31 mouse cellular contexts compared by ENCODE assay signal in genomic region chr3:86002940-86003339, GRCm38 (mm10). TPM values are rescaled to one million over a fixed set of nuclear protein-coding genes. Genes with fewer than 3 reads are reported as not detected.
DNase-seq lines count a peak whose midpoint lies in the region; ATAC-seq and TF ChIP-seq lines count a peak whose summit lies in the region.
"Had no signal": no experiment of that assay in that cellular context is flagged by ENCODE, and none has a peak within 500 bp of the region (broad histone marks: within the 10 kb centered on the region; RNA-seq: fewer than 3 reads in every experiment).

No protein-coding gene starts in this region.

- H3K9ac ChIP-seq in lung, embryonic 14.5 days: no peak overlapping the region
- H3K9ac ChIP-seq in intestine, embryonic 16.5 days (ENCODE audit: low read depth, low read length): no peak overlapping the region
- H3K9ac ChIP-seq: embryonic facial prominence, embryonic 12.5 days; embryonic facial prominence, embryonic 15.5 days; forebrain, postnatal 0 days; heart, embryonic 12.5 days; heart, embryonic 15.5 days; hindbrain, embryonic 13.5 days had no signal

- WGBS in lung, embryonic 14.5 days: 60% methylated on average over 5 of the region's 5 CpGs
- WGBS in intestine, embryonic 16.5 days: 74% methylated on average over 5 of the region's 5 CpGs

- H3K27ac ChIP-seq in lung, embryonic 14.5 days (ENCODE audit: low read depth): 0 out of 2 replicates have a peak overlapping the region, but pooled peaks have one; percentile 40
- H3K27ac ChIP-seq in intestine, embryonic 16.5 days (ENCODE audit: low read length): no peak overlapping the region
- H3K27ac ChIP-seq: embryonic facial prominence, embryonic 12.5 days; embryonic facial prominence, embryonic 15.5 days; gastrocnemius, adult 2 months; heart, embryonic 15.5 days; hindbrain, embryonic 10.5 days; hindbrain, embryonic 13.5 days had no signal

- DNase-seq in lung, embryonic 14.5 days: peak; percentile 15
- DNase-seq in lung, postnatal 14 days: no peak
- DNase-seq in ES-CJ7 (ENCODE audit: low read depth, low spot score): peak; percentile 38
- peak; percentile 79 for DNase-seq in ZHBTc4 (ENCODE audit: low read depth, low spot score)
- DNase-seq in urinary bladder, adult 18-20 months (ENCODE audit: low spot score in 2 of 2): no peak
- DNase-seq in gastrocnemius, adult 8-10 months (ENCODE audit: low spot score in 2 of 2): no peak
- DNase-seq: adrenal gland, postnatal 36 days; cerebellum, adult 9-10 months; forebrain, postnatal 0 days; gastrocnemius, postnatal 25 days; heart, postnatal 10 days had no signal

- no peak for ATAC-seq in lung, embryonic 14.5 days (ENCODE audit: insufficient read depth)
- ATAC-seq in intestine, embryonic 16.5 days: no peak
- ATAC-seq: forebrain, embryonic 14.5 days; forebrain, postnatal 0 days; hindbrain, embryonic 16.5 days had no signal

- H3K4me3 ChIP-seq in lung, embryonic 14.5 days (ENCODE audit: low read depth, low read length): no peak overlapping the region
- peak overlapping the region; percentile 2; the same call in 1 of the 2 replicates for H3K4me3 ChIP-seq in E14TG2a.4 (replicated peaks; ENCODE audit: low read length)
- H3K4me3 ChIP-seq in intestine, embryonic 16.5 days (ENCODE audit: low read length): no peak overlapping the region
- H3K4me3 ChIP-seq: embryonic facial prominence, embryonic 12.5 days; embryonic facial prominence, embryonic 15.5 days; gastrocnemius, adult 2 months; heart, embryonic 12.5 days; heart, embryonic 15.5 days; hindbrain, embryonic 10.5 days; hindbrain, embryonic 13.5 days had no signal

- H3K9me3 ChIP-seq in lung, embryonic 14.5 days (ENCODE audit: low read depth, low read length): no peaks in the 10 kb centered on the region
- peaks cover 16% of the 10 kb centered on the region for H3K9me3 ChIP-seq in E14TG2a.4 (ENCODE audit: low read length)
- no peaks in the 10 kb centered on the region for H3K9me3 ChIP-seq in intestine, embryonic 16.5 days (ENCODE audit: control insufficient read depth, low read length)
- H3K9me3 ChIP-seq: embryonic facial prominence, embryonic 12.5 days; embryonic facial prominence, embryonic 15.5 days; G1E; heart, embryonic 12.5 days; heart, embryonic 15.5 days; hindbrain, embryonic 13.5 days had no signal

- TF ChIP-seq CTCF in lung, embryonic 14.5 days (IDR thresholded peaks at IDR 0.05; ENCODE audit: low read depth): no peak
- no peak for TF ChIP-seq CTCF in E14TG2a.4 (conservative IDR thresholded peaks at IDR 0.05; ENCODE audit: low read length)

- no peak overlapping the region for H3K4me2 ChIP-seq in lung, embryonic 14.5 days
- H3K4me2 ChIP-seq in intestine, embryonic 16.5 days (ENCODE audit: low read depth, low read length): no peak overlapping the region
- H3K4me2 ChIP-seq: embryonic facial prominence, embryonic 12.5 days; embryonic facial prominence, embryonic 15.5 days; heart, embryonic 12.5 days; heart, embryonic 15.5 days; hindbrain, embryonic 13.5 days had no signal

- no peaks in the 10 kb centered on the region for H3K36me3 ChIP-seq in lung, embryonic 14.5 days (ENCODE audit: insufficient read depth)
- peaks cover 20% of the 10 kb centered on the region for H3K36me3 ChIP-seq in E14TG2a.4 (ENCODE audit: insufficient read depth, low read length)
- H3K36me3 ChIP-seq in intestine, embryonic 16.5 days (ENCODE audit: control insufficient read depth, insufficient read depth, low read length): peaks cover 3% of the 10 kb centered on the region; the same call in 1 of the 2 replicates
- H3K36me3 ChIP-seq: embryonic facial prominence, embryonic 12.5 days; embryonic facial prominence, embryonic 15.5 days; G1E; heart, embryonic 12.5 days; heart, embryonic 15.5 days; hindbrain, embryonic 10.5 days; hindbrain, embryonic 13.5 days had no signal

- no peaks in the 10 kb centered on the region for H3K27me3 ChIP-seq in lung, embryonic 14.5 days (ENCODE audit: insufficient read depth, low read length)
- no peaks in the 10 kb centered on the region for H3K27me3 ChIP-seq in E14TG2a.4 (ENCODE audit: insufficient read depth, low read length)
- H3K27me3 ChIP-seq in intestine, embryonic 16.5 days (replicated peaks; ENCODE audit: control insufficient read depth, insufficient read depth, low read length): no peaks in the 10 kb centered on the region
- H3K27me3 ChIP-seq: CH12.LX; embryonic facial prominence, embryonic 12.5 days; embryonic facial prominence, embryonic 15.5 days; heart, embryonic 12.5 days; heart, embryonic 15.5 days; hindbrain, embryonic 13.5 days had no signal

- H3K4me1 ChIP-seq in lung, embryonic 14.5 days (ENCODE audit: insufficient read depth): no peaks in the 10 kb centered on the region
- peaks cover 52% of the 10 kb centered on the region for H3K4me1 ChIP-seq in E14TG2a.4 (replicated peaks; ENCODE audit: low read depth, low read length)
- peaks cover 6% of the 10 kb centered on the region; the same call in 1 of the 2 replicates for H3K4me1 ChIP-seq in intestine, embryonic 16.5 days (ENCODE audit: control insufficient read depth, insufficient read depth, low read length)
- H3K4me1 ChIP-seq: embryonic facial prominence, embryonic 12.5 days; embryonic facial prominence, embryonic 15.5 days; heart, embryonic 15.5 days; hindbrain, embryonic 13.5 days had no signal

RNA-seq across cellular contexts. Expression of gene Prss48, which starts 0.6 kb away (rescaled TPM):
- polyA plus RNA-seq in lung, embryonic 14.5 days (2014; fragmentation: Nextera tagmentation; extraction: Ambion mirVana): 0.27 and 0.46 TPM in 2 replicates
- total RNA-seq in gastrocnemius, adult 8-10 months (2022): not detected
- polyA plus RNA-seq in intestine, embryonic 16.5 days (2015; fragmentation: Nextera tagmentation; extraction: Ambion mirVana): not detected in 2 replicates
- total RNA-seq: adrenal gland, adult 18-20 months; adrenal gland, postnatal 10 days; adrenal gland, postnatal 36 days; CH12.LX; common myeloid progenitor, adult 5-6 weeks; forebrain, postnatal 0 days; G1E; gastrocnemius, adult 2 months; gastrocnemius, postnatal 25 days; heart, adult 18-20 months; heart, postnatal 10 days; heart, postnatal 36 days had no signal
- polyA plus RNA-seq: embryonic facial prominence, embryonic 12.5 days; embryonic facial prominence, embryonic 15.5 days; forebrain, embryonic 11.5 days; forebrain, embryonic 14.5 days; forebrain, postnatal 0 days; frontal cortex, adult 2 months; G1E; heart, embryonic 12.5 days; heart, embryonic 15.5 days; hindbrain, embryonic 10.5 days; hindbrain, embryonic 13.5 days; hindbrain, embryonic 16.5 days had no signal

RNA-seq across cellular contexts. Expression of gene Sh3d19, which starts 32.0 kb away (rescaled TPM):
- 31.9 and 38.2 TPM in 2 replicates for polyA plus RNA-seq in lung, embryonic 14.5 days (2014; fragmentation: Nextera tagmentation; extraction: Ambion mirVana)
- total RNA-seq in gastrocnemius, adult 8-10 months (2022): 1 to 10 TPM; 4.5 to 9.7 (median 7.4) TPM
- 27.5 and 35.6 TPM in 2 replicates for polyA plus RNA-seq in intestine, embryonic 16.5 days (2015; fragmentation: Nextera tagmentation; extraction: Ambion mirVana)

Comparison
In these comparisons a context has a peak if more than half of its experiments do, and no peak if none do; other contexts are left out.
1. DNase-seq: peak in lung, embryonic 14.5 days (single experiment), ES-CJ7 (single experiment) and ZHBTc4 (single experiment); none in lung, postnatal 14 days (single experiment), urinary bladder, adult 18-20 months (0 of 2) and gastrocnemius, adult 8-10 months (0 of 2).